Mouse (Mus musculus) hindbrain, embryonic 10.5 days (tissue): ENCODE results near the gene Mfn1. TPM values are rescaled to one million over a fixed set of nuclear protein-coding genes. Genes with fewer than 3 reads are reported as not detected.

ENCODE experiments used
- DNase-seq: peaks from one replicate; pipeline ENCODE4 v3.0.0-alpha.2; 2017; ENCODE audit warnings: low spot score
- H3K27ac ChIP-seq: fragments of 300-500 bp; sonication (generic); 2 replicates; pipeline ENCODE4 v1.5.1; 2016; ENCODE audit warnings: mild to moderate bottlenecking, moderate library complexity
- H3K27me3 ChIP-seq: fragments of 300-500 bp; sonication (generic); 2 replicates; pipeline ENCODE4 v1.6.1; 2016; ENCODE audit warnings: mild to moderate bottlenecking; ENCODE audit not compliant: poor library complexity, insufficient read depth, severe bottlenecking
- H3K36me3 ChIP-seq: fragments of 300-500 bp; sonication (generic); 2 replicates; pipeline ENCODE4 v1.6.1; 2016; ENCODE audit warnings: mild to moderate bottlenecking, moderate library complexity
- H3K4me1 ChIP-seq: fragments of 300-500 bp; sonication (generic); replicated peaks from 2 replicates; pipeline ENCODE4 v1.6.1; 2016; ENCODE audit warnings: mild to moderate bottlenecking
- H3K4me3 ChIP-seq: fragments of 300-500 bp; sonication (generic); 2 replicates; pipeline ENCODE4 v1.5.1; 2016; ENCODE audit warnings: mild to moderate bottlenecking, moderate library complexity
- H3K9me3 ChIP-seq: fragments of 300-500 bp; sonication (generic); 2 replicates; pipeline ENCODE4 v1.6.1; 2016; ENCODE audit warnings: mild to moderate bottlenecking, moderate library complexity
- WGBS: fragments of 180-500 bp; shearing (Covaris S2); methylation state at CpG from one replicate; pipeline ENCODE4 v1.1.7; 2016; 5-methylcytosine and 5-hydroxymethylcytosine counted together
- polyA plus RNA-seq: library from polyadenylated mRNA; unstranded; fragments of >200 nt; fragmentation: Nextera tagmentation; extraction: Ambion mirVana; gene quantifications from 2 replicates; pipeline ENCODE4 v1.2.1, GENCODE M21; 2016

Gene Mfn1
- polyA plus RNA-seq, 1 experiment from 2014 or later: 24.8 TPM

DNA sequence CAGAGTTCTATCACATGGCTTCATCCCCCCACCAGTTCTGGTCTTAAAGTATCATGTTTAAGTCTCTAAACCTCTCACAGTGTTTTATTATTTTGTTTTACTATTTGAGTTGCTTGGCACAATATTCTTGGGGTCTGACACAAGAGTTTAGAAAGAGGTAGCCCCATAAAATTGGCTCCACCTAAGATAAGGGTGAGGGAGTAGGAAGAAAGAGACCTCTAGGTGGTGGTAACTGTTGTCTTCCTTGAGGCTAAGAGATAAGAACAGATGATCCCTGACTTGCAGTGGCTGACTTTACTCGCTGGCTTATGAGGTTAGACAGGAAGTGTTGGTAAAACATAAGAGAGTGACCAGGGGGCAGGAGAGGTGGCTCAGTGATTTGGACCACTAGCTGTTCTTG, 6.4 kb downstream of the Mfn1 start:
- WGBS: 76% methylated on average over 1 of the region's 1 CpGs
- peaks cover 72% of the 10 kb centered on the region for H3K36me3 ChIP-seq
- 0 out of 2 replicates have a peak, but pooled peaks cover 7% of the 10 kb centered on the region for H3K4me1 ChIP-seq

DNA sequence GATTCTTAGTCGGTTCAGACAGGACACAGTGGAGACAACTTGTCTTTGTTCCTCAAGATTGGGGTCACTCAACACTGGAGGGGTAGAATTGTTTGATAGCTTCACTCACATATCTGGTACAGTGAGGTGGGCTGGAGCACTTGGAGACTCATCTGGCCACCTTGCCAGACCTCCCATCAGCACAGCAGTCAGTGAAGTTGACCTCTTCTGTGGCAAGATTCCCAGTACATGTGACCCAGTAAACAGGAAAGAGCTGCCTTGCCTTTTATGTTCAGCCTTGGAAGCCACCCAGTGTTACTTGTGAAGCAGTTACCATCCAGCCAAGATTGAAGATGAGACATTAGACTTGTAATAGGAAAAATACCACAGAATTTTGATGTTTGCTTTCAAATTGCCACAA, 8.3 kb downstream of the Mfn1 start:
- H3K27me3 ChIP-seq: no peaks in the 10 kb centered on the region
- 60% methylated on average over 1 of the region's 1 CpGs for WGBS
- no peaks in the 10 kb centered on the region for H3K9me3 ChIP-seq
- 0 out of 2 replicates have a peak, but pooled peaks cover 7% of the 10 kb centered on the region for H3K4me1 ChIP-seq
- no peak overlapping the region for H3K27ac ChIP-seq
- no peak for DNase-seq
- H3K4me3 ChIP-seq: no peak overlapping the region
- H3K36me3 ChIP-seq: peaks cover 71% of the 10 kb centered on the region

More for the DNA sequence above, 6.4 kb downstream of the Mfn1 start:
- no peak for DNase-seq
- Histone ChIP-seq H3K27me3 (no peaks in the 10 kb centered on the region), H3K27ac (no peak overlapping the region), H3K9me3 (no peaks in the 10 kb centered on the region), H3K4me3 (no peak overlapping the region)

DNA sequence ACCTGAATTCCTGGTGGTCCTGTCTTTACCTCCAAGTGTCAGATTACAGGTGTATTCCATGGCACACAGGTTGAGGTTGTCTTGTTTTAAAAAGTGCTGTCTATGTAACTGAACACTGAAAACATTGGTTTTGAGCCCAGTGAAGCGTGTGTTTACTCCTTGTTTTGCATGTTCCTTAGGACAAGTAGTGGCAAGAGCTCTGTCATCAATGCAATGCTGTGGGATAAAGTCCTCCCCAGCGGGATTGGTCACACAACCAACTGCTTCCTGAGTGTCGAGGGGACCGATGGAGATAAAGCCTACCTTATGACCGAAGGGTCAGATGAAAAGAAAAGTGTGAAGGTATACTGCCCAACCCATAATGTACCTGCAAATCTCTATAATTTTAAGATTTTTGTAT, 8.8 kb downstream of the Mfn1 start:
- peaks cover 73% of the 10 kb centered on the region for H3K36me3 ChIP-seq
- 0 out of 2 replicates have a peak, but pooled peaks cover 7% of the 10 kb centered on the region for H3K4me1 ChIP-seq
- no peak overlapping the region for H3K27ac ChIP-seq
- DNase-seq: no peak
- no peaks in the 10 kb centered on the region for H3K27me3 ChIP-seq
- 90% methylated on average over 5 of the region's 5 CpGs for WGBS
- no peak overlapping the region for H3K4me3 ChIP-seq
- H3K9me3 ChIP-seq: no peaks in the 10 kb centered on the region

DNA sequence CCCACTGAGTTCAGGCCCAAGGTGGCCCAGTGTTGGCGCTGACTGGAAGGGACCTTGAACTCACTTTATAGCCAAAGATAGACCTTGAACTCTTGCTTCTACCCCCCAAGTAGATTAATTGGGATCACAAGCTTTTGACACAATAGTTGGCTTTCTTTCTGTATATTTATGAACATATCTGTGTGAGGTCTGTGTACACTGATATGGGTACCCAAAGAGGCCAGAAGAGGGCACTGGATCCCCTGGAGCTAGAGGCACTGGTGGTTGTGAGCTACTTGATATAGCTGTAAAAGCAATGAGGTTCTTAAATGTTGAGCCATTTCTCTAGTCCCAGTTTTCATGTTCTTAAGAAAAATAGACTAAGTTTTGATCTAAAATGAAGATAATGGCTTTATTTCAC, 23.8 kb downstream of the Mfn1 start:
- 95% methylated on average over 1 of the region's 1 CpGs for WGBS
- Histone ChIP-seq H3K4me1 (no peaks in the 10 kb centered on the region), H3K27me3 (no peaks in the 10 kb centered on the region), H3K36me3 (peaks cover 48% of the 10 kb centered on the region), H3K27ac (no peak overlapping the region), H3K4me3 (no peak overlapping the region), H3K9me3 (no peaks in the 10 kb centered on the region)
- DNase-seq: no peak

DNA sequence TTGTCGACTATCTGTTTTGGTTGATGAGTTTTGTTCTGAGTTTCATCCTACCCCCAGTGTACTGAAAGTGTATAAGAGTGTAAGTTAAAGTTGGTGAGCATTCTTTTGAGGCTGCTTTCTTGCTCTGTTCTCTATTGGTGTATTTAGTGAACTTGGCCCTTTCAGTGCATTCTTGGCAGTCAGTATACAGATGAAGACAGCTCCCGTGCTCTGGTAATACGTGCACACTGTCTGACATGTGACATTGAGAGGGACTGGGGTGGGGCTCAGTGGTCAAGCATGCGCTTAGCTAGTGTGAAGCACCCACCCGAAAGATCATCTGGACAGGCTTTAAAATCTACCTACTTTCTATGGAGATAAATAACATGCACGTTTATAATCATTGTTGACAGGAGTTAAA, 34.1 kb downstream of the Mfn1 start:
- H3K27me3 ChIP-seq: no peaks in the 10 kb centered on the region
- 93% methylated on average over 6 of the region's 6 CpGs for WGBS
- no peak for DNase-seq
- H3K4me3 ChIP-seq: no peak overlapping the region
- H3K36me3 ChIP-seq: peaks cover 63% of the 10 kb centered on the region
- no peak overlapping the region for H3K27ac ChIP-seq
- H3K4me1 ChIP-seq: no peaks in the 10 kb centered on the region
- peaks cover 5% of the 10 kb centered on the region for H3K9me3 ChIP-seq

DNA sequence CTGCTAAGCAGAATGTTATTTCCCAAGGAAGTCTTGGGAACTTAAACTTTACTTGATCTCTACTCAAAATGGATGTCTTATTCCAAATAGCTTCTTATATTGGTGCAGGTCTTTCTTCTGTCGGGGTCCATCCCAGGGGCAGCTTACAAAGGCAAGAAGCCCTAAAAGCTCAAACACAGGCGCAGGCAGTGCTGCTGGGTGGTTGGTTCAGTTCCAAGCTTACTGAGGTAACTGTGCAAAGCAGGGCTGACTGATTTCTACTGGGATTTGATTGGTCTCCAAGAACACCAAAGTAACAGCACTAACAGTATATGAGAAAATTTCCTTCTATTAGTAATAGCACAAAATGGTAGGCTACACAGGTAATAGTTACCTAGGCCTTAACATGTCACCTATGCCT, 43.8 kb downstream of the Mfn1 start:
- H3K36me3 ChIP-seq: peaks cover 70% of the 10 kb centered on the region
- H3K4me3 ChIP-seq: no peak overlapping the region
- WGBS: 91% methylated on average over 2 of the region's 2 CpGs
- no peak for DNase-seq
- H3K27ac ChIP-seq: no peak overlapping the region
- peaks cover 6% of the 10 kb centered on the region for H3K9me3 ChIP-seq
- no peaks in the 10 kb centered on the region for H3K27me3 ChIP-seq
- H3K4me1 ChIP-seq: no peaks in the 10 kb centered on the region

DNA sequence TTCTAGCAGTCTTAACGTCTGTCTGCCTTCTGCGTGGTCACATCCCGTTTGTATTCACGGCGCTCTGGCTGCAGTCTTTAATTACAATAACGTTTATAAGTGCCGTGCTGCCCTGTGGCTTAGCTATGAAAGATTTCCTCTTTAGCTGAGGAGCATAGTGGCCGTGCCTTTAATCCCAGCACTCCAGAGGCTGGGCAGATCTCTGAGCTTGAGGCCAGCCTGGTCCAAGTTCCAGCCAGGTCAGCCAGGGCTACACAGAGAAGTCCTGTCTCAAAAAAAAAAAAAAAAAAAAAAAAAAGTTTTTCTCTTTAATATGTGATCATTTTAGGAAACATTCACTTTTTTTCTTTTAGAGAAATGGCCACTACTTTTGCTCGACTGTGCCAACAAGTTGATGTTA, 44.6 kb downstream of the Mfn1 start:
- no peak overlapping the region for H3K27ac ChIP-seq
- no peaks in the 10 kb centered on the region for H3K27me3 ChIP-seq
- H3K36me3 ChIP-seq: peaks cover 64% of the 10 kb centered on the region
- DNase-seq: no peak
- H3K4me3 ChIP-seq: no peak overlapping the region
- no peaks in the 10 kb centered on the region for H3K9me3 ChIP-seq
- H3K4me1 ChIP-seq: no peaks in the 10 kb centered on the region
- WGBS: 60% methylated on average over 9 of the region's 9 CpGs

DNA sequence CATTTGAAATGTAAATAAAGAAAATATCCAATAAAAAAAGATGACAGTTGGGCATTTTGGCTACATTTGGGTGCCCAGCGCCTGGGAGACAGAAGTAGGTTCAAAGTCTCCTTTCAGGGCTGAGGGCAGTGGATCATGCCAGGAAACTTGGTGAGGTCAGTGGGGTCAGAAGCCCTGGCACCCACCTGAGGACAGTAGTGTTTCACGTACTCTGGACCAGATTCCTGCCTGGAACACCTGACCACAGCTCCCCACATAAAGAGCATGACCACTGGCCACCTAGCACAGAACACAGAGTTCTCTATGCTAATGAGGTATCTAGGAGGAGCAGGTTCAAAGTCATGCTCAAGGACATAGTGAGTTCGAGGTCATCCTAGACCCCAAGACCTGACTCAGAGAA, 45.9 kb downstream of the Mfn1 start:
- no peaks in the 10 kb centered on the region for H3K4me1 ChIP-seq
- H3K36me3 ChIP-seq: peaks cover 55% of the 10 kb centered on the region
- no peak overlapping the region for H3K4me3 ChIP-seq
- no peak for DNase-seq
- WGBS: 95% methylated on average over 3 of the region's 3 CpGs
- no peaks in the 10 kb centered on the region for H3K27me3 ChIP-seq
- no peak overlapping the region for H3K27ac ChIP-seq
- H3K9me3 ChIP-seq: no peaks in the 10 kb centered on the region

DNA sequence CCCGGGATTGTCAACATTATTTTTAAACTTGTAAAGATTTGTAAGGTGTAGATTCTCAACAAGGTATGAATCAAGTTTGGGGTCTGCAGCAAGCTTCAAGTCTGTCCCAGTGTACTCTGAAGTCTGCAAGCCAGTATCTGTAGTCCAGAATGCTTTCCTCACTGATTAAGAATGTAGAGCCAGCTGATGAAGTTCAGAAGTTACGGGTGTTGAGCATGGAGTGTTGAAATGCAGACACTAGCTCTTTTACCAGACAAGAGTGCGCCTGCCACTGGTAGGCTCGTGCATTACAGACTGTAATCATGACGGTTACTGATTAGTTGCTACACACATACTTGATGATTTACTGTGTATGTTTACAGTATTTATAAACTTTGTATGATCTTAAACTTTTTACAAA, 49.5 kb downstream of the Mfn1 start:
- peaks cover 62% of the 10 kb centered on the region for H3K36me3 ChIP-seq
- no peaks in the 10 kb centered on the region for H3K9me3 ChIP-seq
- no peak for DNase-seq
- H3K4me1 ChIP-seq: no peaks in the 10 kb centered on the region
- no peak overlapping the region for H3K27ac ChIP-seq
- no peak overlapping the region for H3K4me3 ChIP-seq
- no peaks in the 10 kb centered on the region for H3K27me3 ChIP-seq
- 90% methylated on average over 5 of the region's 5 CpGs for WGBS

DNA sequence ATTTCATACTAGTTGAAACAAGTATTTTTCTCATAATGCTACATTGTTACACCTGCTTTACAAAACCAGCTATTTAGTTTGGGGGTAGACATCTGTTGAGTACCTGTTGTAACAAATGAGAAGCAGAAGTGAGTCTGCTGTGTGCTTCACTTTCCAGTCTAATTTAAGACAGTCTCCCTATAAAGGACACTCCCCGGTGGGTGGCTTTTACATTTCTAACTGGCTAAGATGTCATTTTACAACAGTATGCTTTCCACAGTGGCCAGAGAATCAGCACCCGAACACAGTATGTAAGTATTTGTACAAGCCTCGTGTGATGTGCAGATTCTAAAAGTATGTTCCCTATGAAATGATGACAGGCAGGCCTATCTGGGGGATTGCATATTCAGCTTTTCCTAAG, 51.5 kb downstream of the Mfn1 start:
- WGBS: 90% methylated on average over 3 of the region's 3 CpGs
- H3K4me1 ChIP-seq: no peaks in the 10 kb centered on the region
- no peaks in the 10 kb centered on the region for H3K9me3 ChIP-seq
- no peak overlapping the region for H3K4me3 ChIP-seq
- DNase-seq: no peak
- H3K27me3 ChIP-seq: no peaks in the 10 kb centered on the region
- H3K27ac ChIP-seq: no peak overlapping the region
- peaks cover 53% of the 10 kb centered on the region for H3K36me3 ChIP-seq

DNA sequence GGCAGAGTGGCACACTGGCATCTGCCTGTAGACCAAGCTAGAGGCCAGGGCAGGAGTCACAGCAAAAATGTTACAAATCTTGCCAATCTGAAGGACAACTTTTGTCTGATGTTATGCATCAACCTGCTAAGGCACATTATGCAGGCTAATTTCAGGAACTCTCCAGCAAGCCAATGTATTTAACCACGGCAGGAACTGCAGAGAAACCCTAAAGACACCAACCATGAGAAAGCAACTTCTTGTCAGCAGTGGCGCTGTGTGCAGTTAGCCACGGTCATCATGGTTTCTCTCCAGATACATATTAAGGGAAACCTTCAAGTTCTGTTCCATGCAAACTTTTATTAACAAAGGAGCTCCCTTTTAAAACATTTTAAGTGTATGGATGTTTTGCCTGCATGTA, 52.6 kb downstream of the Mfn1 start:
- Histone ChIP-seq H3K9me3 (no peaks in the 10 kb centered on the region), H3K4me1 (no peaks in the 10 kb centered on the region), H3K36me3 (peaks cover 49% of the 10 kb centered on the region), H3K27ac (no peak overlapping the region), H3K27me3 (no peaks in the 10 kb centered on the region), H3K4me3 (no peak overlapping the region)
- 92% methylated on average over 3 of the region's 3 CpGs for WGBS
- DNase-seq: no peak

DNA sequence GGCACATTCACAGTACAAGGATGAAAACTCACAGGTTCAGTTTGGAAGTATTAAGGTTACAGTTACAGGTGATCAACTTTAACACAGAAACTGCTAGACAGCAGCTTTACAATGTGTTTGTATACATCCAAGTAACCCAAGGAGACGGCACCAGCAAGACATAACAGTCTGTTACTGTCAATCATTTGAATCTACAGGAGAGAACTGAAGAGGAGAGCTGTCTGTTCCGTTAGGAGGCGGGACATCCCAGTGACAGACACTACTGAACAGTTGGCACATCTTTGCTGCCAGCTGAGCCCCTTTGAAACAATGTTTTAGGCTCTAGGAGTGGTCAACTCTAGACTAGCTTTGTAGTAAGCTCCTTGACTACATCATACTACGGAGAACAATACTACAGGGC, 54.2 kb downstream of the Mfn1 start:
- WGBS: 92% methylated on average over 4 of the region's 4 CpGs
- no peaks in the 10 kb centered on the region for H3K27me3 ChIP-seq
- no peak overlapping the region for H3K27ac ChIP-seq
- H3K9me3 ChIP-seq: no peaks in the 10 kb centered on the region
- peaks cover 53% of the 10 kb centered on the region for H3K36me3 ChIP-seq
- no peaks in the 10 kb centered on the region for H3K4me1 ChIP-seq
- no peak for DNase-seq
- H3K4me3 ChIP-seq: no peak overlapping the region

DNA sequence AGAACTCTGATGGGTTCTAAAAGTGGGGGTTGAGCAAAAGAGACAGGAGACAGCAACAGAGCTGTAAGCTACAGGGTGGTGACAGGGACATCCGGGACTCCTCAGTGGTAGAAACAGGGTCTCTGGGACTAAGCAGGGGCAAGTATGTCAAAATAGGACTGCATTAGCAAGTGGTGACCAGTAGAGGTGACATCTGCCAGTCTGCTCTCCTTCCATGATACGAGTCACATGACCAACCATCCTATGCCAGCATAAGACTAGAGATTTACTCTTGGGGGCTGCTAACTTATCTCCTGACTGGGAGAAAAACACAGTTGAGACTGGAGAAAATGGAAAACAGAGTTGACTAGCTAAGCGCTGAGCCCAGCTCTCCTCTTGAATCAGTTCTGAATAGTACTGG, 57.0 kb downstream of the Mfn1 start:
- 90% methylated on average over 3 of the region's 3 CpGs for WGBS
- no peak for DNase-seq

DNA sequence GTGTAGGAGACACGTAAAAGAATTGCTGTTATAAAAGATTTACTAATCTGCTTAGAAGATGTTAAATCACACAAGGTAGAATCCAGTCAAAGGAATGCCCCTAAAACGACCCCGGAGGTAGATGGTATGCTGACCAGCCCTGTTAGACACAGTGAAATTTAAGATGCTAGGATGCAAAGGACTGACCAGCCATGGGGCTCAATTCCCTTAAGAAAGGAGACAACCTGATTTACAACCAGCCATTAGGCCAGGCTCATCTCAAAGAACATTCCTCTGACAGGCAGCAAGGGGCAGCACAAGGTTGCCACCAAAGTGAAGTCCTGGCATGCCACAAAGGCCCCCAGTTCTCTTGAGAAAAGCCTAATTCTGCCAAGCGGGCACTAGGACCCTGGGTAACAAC, 65.8 kb downstream of the Mfn1 start:
- WGBS: 85% methylated on average over 4 of the region's 4 CpGs
- DNase-seq: no peak
- 0 out of 2 replicates have a peak, but pooled peaks cover 2% of the 10 kb centered on the region for H3K9me3 ChIP-seq
- H3K27me3 ChIP-seq: no peaks in the 10 kb centered on the region
- no peak overlapping the region for H3K4me3 ChIP-seq
- H3K36me3 ChIP-seq: peaks cover 28% of the 10 kb centered on the region
- no peaks in the 10 kb centered on the region for H3K4me1 ChIP-seq
- H3K27ac ChIP-seq: no peak overlapping the region

More for the DNA sequence above, 57.0 kb downstream of the Mfn1 start:
- Histone ChIP-seq H3K9me3 (no peaks in the 10 kb centered on the region), H3K36me3 (peaks cover 72% of the 10 kb centered on the region), H3K27me3 (no peaks in the 10 kb centered on the region), H3K4me3 (no peak overlapping the region), H3K27ac (no peak overlapping the region), H3K4me1 (no peaks in the 10 kb centered on the region)
